Mouse (Mus musculus) left cerebral cortex, adult 18-20 months (tissue): ENCODE measurements around the gene Akap6. TPM values are rescaled to one million over a fixed set of nuclear protein-coding genes. Genes with fewer than 3 reads are reported as not detected.
A peak's percentile ranks its signal among the peaks of the same experiment; 100 is the strongest.

Experiments
- DNase-seq, 2 experiments: peaks; one replicate each; pipeline ENCODE4 v3.0.0; 2021 to 2022; ENCODE audit warnings: low spot score in 2 of 2, mixed read lengths in 1 of 2
- long read RNA-seq, 2 experiments: library from polyadenylated mRNA; stranded (forward); transcript quantifications; one replicate each; pipeline ENCODE4 v2.0.0; 2021
- total RNA-seq, 2 experiments: library from RNA; stranded (reverse); gene quantifications; 2 replicates each; pipeline ENCODE4 v1.2.3; 2021

Akap6 gene
- total RNA-seq, result 100 to 1,000 TPM; 159 to 164 TPM
- long read RNA-seq, experiment 1, full-length matches to known transcripts, result 10 of 42 reads
- long read RNA-seq, experiment 1, partial matches to known transcripts, result 12 of 42 reads
- long read RNA-seq, experiment 1, other reads (novel, unspliced or antisense), result 20 of 42 reads
- long read RNA-seq, experiment 2, full-length matches to known transcripts, result 3 of 18 reads
- long read RNA-seq, experiment 2, partial matches to known transcripts, result 8 of 18 reads
- long read RNA-seq, experiment 2, other reads (novel, unspliced or antisense), result 7 of 18 reads

DNA sequence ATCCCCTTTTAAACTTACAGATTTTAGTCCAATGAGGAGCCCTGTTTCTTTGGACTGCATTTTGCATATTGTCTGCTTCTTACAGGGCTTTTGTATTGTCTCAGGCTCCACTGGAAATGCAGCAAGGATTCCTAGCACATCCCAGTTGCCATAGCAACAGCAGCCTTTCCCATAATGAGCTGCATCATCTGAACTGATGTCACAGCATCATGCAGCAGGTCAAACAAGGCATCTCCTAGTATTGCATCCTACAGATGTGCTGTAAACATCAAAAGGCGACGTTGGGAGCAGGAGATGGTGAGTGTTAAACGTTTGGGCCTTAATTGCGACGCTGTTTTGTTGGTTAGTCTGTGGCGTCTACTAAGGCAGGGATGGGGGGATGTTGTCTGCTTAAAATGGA, at the start of gene Akap6:
TSS of gene Akap6 (plus strand) at position 238 of the 400 bp plus-strand sequence.
- peak; percentile 79 to 83 for DNase-seq

GRCm38 (mm10) chr12:52662907-52663790, 36.0 kb upstream of the Akap6 start:
- DNase-seq, result no peak

GRCm38 (mm10) chr12:52664944-52665343, 34.2 kb upstream of the Akap6 start:
- no peak for DNase-seq

GRCm38 (mm10) chr12:52671436-52671835, 27.7 kb upstream of the Akap6 start:
- no peak for DNase-seq

DNA sequence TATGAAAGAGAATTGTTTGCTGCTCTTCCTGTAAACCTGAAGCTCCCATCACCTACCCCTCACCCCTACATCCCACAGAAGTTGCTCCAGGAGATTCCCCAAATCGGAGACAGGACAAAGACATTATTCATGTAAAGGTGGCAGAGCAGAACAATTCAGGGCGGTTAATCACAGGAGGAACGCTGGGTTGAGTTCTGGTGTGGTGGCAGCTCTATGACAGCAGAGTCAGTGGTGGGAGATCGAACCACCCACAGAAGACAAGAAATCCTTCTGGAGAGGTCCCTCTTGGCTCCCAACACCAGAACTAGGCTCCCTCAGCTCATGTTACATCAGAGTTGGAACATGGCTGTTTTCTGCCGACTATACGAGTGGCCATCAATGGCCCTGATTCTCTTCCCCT, 27.2 kb upstream of the Akap6 start:
- DNase-seq, result no peak

GRCm38 (mm10) chr12:52673361-52673960, 25.7 kb upstream of the Akap6 start:
- no peak for DNase-seq

GRCm38 (mm10) chr12:52675010-52675409, 24.2 kb upstream of the Akap6 start:
- no peak for DNase-seq

DNA sequence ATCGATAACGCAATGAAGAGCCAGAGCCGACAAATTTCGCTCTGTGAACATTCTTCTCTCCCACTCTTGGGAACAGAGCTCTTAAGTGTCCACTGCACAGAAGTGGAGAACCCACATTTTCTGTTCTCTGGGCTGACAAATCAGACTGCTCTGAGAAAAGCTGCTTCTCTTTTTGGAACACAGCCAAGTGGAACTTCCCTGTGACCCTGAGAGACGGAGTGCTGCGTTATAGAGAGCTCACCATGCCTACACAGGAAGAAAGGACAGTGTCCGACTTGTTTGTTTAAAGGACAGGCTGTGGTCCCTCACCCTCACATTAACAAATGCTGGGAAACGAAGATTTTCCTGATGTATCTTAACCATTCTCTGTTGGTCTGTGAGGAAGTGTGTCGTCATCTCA, 11.8 kb upstream of the Akap6 start:
- no peak for DNase-seq

DNA sequence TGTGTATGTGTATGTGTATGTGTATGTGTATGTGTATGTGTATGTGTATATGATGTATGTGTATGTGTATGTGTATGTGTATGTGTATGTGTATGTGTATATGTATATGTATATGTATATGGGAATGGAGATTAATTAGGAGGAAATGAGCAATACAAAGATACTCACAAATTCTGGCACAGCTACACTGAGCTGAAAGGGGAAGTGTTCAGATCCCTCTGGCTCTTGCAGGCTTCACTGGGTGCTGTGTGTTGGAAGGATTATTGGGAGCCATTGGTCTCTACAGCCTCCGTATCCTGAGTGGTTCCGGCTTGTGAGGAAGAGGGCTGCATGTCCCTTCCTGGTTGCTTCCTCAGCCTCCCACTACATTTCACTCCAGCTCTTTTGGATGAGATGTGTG, 10.5 kb upstream of the Akap6 start:
- DNase-seq, result no peak

DNA sequence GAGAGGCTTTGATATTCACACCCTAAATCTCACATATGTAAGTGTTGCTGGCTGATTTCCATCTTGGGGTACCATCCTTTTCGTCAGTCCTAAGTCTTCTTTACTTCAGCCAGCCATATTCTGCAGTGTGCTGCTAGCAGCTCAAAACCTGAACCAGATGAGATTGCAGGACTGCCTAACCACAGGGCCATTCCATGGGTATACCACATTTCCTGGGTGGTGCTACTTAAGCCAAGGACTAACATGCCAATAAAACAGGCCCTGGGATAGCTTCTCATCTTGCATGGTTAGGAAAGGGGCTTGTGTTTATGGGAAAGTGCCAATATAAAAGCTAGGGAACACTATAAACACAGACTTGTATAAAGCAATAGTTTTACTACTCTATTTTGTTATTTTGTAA, 7.6 kb upstream of the Akap6 start:
- DNase-seq, result no peak

DNA sequence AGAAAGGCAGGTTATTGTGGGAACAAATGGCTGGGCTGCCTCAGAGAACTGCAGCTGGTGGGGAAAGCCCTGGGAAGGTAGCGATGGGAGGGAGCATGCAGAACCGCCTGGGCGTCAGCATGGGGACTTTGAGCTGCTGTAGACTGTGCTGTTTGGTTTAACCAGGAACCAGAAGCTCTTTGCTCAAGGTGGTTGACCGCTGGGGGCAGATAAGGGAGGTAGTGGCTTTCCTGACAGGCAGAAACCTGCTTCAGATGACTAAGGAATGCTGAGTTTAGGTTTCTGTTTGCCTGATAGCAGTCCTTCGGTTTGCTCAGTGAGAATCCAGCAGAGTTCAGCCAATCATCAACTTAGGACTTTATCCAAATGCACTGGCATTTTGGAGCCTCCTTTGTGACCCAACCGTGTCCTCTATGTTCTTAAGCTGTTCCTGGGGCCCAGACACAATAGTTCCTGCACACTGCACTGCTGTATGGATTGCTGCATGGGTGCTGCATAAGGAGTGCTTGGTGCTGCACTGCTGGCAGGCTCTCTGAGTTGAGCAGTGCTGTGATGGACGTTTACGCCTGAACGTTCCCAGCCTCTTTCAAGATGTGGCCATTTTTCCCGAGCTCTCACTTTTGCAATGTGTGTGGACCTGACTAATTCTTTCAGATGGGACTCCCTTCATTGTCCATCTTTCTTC, 6.8 kb upstream of the Akap6 start:
- DNase-seq, result no peak

- no peak for DNase-seq
Measured at GRCm38 (mm10) chr12:52697407-52698109, 1.6 kb upstream of the Akap6 start.

DNA sequence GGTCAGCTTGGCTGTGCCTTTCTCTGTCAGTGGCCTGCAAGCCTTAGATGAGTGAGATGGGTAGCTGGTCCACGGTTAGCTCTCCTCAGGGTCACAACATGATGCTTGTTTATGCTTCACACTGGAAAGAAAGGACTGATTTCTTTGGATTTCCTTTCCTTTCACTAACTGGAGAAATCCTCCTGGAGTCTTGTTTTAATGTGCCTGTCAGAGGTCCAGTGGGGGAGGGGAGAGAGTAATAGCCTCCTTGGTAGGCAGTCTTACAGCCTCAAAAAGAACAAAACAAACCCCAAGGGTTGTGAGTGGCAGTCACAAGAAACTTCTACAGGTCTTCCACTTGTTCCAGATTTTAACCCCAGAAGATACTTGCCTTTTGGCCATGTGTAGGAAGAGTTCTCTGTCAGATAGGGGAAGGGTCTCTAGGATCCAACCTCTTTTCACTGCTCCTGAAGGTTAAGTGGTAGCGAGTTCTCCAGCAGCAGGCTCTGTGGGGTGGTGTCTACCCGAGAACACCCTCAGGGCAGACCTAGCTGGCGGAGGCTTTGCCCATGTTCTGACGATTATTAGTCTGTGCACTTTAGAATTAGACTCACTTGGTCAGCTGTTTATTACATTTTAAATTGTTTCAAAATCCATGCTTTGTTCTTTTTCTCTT, 780 bp upstream of the Akap6 start:
- no peak for DNase-seq

GRCm38 (mm10) chr12:52699961-52700696, 946 bp downstream of the Akap6 start:
- no peak for DNase-seq

DNA sequence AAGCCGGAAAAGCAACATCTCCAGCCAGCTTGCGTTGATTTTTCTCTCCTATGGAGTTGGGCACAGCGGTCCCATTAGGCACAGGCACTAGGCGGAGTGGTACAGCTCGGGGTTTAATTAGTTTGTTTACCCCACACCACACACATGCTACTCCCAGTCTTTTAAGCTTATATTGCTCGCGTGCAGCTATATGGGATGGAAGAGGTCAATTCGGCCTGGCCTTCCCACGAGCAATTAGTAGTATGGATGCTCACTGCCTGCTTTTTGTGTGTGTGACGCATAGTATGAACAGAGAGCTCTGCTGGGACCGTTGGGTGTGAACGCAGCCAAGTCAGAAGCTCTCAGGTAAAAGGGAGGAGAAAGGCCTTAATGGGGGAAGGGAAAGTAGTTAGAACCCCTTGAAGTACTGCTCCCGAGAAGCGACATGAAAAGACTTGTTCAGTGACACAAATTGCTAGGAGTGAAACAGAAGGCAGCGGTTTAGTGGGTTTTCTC, 1.6 kb downstream of the Akap6 start:
- peak in 1 of 2 experiments; percentile 28 for DNase-seq

DNA sequence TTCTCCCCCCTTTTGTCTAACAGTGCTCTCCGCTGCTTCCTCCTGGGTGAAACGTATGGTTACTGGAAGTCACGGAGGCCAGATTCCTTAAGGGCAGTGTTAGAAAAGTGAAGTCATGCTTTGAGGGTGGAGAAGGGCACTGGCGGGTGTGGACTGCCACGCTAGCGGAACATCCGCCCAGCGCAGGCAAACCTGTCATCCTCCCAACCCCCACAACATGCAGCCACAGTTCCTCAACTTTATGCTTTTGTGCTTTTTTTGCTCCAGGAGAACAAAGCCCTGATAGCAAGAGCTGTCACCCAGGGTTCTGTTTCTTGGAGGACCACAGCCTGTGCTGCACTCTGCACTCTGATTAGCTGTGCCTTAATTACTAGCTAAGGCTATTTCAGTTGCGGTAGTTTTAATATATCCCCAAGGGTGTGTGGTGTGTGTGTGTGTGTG, 2.0 kb downstream of the Akap6 start:
- peak in 1 of 2 experiments; percentile 31 for DNase-seq

DNA sequence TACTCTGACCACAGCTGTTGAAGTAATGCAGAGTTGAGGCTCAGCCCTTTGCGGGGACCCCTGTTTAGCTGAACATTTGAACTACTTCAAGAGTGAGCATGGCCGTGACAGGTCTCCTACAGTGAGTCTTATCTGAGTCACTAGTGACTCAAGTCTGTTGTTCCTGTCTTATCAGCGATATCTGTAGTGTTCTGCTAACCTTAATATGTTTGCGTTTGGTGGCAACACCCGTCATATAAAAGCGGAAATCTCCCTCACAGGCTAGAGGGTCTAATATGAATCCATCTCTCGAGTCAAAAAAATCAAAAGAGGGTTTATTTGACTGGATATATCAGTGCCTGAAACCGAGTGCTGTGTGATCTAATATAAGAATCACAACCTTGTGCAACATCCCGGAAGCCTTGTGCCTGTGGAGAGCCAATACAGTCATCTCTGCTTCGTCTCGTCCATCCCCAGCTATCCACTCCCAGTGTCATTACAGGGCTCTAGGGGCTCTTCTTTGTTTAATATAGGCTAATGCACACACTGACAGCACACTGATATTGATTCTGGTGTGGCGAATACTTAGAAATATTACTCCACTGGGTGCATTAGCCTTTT, 3.3 kb downstream of the Akap6 start:
- DNase-seq, result no peak

DNA sequence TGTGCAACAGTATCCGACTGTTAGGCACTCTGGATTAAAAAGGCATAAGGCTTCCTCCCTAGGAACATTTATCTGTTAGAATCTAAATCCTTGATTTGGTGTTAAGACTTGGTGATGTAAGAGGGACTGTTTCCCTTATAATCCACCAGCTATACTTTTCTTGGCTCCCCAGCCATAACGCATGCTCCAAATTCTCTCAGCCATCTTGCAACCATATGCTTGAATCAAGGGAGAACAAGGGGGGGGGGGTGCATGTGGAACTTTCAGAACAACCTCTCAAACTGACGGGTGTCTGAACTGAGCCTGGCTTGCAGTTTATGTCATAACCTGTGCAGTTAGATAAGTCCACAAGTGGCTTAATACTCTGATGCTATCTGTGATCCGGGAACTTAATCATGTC, 4.9 kb downstream of the Akap6 start:
- no peak for DNase-seq

DNA sequence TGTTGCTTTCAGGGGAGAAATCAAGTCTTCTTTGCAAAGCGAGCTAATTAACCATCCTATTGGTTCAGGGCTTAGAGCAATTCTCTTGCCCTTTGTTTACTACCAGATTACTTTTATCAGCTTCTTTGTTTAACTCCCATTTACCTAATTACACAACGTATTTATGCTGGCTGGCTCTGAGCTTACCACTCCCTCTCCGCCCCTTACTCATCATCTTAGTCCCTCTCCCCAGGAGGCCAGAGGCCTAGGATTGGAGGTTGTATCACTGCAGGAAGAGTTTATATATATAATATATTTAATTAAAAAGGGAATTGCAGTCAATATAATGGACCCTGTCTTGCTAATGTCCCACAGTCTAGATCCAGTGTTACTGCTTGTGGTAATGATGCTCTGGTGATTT, 5.6 kb downstream of the Akap6 start:
- no peak for DNase-seq
